Mouse (Mus musculus) layer of hippocampus, adult 9-11 months (tissue): Measurements from ENCODE around the gene Ceacam19.
"Not testable (repeated sequence)": the region's sequence is repeated elsewhere in the genome, so short reads cannot be mapped to it uniquely, and the experiment has no call there.

Source experiments
- DNase-seq: peaks from one replicate; pipeline ENCODE4 v3.0.0; 2022

The Ceacam19 gene

DNA sequence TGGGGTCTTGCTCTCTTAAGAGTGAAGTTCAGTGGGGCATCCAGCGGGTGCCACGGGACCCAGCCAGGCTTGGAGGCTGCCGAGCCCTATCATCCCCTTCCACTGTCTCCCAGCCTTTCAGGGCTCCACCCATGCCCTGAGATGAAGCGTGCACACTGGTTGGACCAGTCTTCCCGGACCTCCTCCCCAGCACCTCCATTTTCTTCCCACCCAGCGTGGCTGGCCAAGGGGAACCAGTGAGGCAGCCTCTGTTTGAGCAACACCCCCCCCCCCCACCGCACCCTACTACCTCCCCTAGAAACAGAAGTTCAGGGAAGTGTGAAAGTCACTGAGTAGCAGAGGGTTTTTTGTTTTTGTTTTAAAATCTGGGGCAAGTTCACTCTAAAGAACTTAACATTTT lies at the start of gene Ceacam19:
Gene Ceacam19 (minus strand): TSS at position 117 of the 400 bp plus-strand sequence.
- DNase-seq = no peak

DNA sequence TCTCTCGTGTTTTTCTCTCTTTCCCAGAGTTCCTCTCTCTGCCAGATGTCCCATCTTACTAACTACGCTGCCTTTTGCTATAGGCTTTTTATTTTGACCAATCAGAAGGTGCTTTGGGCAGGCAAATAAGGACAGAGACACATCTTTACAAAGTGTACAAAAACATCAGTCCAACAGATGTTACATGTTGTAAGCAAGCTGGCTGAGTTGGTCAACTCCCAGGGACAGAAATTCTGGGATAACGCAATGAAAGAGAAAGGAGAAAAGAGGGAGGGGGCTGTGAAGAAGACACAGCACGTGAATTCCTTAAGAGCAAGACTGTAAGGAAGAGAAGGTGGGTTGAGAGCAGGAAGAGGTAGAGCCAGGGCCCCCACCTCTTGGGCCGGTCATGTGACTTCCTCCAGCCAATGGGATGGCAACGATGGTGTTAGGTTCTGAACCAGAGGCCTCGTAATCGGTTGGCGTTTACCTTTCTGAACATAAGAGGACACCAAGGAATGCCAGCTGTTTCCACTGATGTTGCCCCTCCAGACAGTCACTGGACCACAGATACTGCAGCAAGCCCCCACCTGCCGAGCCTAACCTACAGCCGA lies 49.6 kb upstream of the Ceacam19 start:
- DNase-seq = no peak

DNA sequence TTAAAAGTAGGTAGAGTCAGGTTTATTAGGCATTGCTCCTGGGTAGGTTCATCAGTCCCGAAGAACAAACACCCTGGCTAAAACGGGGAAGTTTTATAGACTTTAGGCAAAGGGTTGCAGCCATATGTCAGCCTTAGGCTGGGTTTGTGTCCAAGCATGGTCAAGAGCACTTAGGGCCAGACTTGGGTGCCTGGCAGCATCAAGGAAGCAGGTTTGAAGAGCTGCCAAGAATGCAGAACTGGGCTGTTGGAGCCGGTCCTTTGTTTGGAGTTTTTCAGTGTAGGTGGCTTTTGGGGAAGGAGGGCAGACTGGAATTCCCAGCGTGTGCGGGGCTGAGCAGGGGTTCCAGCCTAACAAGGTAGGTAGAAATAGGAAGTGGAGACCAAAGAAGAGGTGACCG lies 48.2 kb upstream of the Ceacam19 start:
- DNase-seq = no peak

DNA sequence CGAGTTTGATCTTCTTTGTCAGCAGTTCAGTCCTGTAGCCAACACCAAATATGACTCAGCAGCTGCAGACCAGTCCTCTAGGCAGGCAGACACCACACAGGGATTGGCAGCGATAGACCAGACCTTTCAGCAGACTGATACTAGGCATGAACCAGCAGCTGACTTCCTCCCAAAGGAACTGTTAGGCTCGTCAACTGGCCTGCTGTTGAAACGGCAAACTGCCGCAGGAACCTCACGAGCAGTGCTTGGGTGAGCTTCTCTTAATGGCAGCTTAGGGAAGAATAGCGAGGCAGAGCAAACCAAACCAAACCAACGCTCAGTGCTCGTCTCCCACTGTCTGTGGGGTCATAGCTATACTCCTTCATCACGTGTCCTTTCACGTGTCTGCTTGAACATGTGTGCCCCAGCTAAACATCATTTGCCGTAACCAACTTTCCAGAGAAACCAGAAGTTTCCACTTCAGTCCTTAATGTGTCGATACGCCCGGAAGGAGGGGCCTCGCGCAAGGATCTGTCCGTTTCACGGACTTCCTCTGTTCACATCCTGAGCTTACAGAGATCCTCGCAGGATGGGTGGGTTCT lies 47.5 kb upstream of the Ceacam19 start:
- DNase-seq = no peak

DNA sequence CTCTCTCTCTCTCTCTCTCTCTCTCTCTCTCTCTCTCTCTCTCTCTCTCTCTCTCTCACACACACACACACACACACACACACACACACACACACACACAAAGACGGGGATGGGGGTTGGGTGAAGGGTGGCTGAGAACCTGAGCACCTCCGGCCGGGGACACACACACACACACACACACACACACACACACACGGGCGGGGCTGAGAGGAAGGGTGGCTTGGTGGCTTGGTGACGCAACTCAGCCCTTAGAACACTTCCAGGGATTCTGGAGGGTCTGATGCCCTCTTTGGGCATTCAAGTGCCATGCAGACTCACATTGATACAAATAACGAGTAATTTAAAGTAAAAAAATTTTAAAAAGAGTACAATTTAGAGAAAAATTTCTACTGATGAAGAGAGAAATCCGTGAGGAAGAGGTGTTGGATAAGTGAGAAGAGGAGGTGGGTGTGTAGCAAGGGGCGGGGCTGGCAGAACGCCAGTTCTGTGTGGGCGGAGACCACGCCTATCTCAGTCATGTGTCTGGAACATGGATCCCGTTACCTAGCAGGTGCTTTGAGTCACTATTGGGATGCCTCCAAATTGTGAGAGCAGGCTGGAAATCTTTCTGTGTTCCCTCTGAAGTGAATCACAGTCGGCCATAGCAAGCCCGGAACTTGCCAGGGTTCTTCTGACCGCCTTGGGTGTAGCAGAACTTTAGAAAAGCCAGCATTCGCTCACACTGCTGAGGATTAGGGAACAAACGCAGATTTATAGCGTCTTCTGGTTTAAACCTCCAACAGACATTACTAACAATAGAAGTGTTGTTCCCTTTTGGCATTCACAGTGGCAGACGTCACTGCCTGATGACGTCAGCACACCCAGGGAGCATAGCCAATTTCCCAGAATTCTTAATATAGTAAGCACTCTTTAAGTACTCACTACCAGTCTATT lies 45.4 kb upstream of the Ceacam19 start:
- DNase-seq = peak; percentile 91

DNA sequence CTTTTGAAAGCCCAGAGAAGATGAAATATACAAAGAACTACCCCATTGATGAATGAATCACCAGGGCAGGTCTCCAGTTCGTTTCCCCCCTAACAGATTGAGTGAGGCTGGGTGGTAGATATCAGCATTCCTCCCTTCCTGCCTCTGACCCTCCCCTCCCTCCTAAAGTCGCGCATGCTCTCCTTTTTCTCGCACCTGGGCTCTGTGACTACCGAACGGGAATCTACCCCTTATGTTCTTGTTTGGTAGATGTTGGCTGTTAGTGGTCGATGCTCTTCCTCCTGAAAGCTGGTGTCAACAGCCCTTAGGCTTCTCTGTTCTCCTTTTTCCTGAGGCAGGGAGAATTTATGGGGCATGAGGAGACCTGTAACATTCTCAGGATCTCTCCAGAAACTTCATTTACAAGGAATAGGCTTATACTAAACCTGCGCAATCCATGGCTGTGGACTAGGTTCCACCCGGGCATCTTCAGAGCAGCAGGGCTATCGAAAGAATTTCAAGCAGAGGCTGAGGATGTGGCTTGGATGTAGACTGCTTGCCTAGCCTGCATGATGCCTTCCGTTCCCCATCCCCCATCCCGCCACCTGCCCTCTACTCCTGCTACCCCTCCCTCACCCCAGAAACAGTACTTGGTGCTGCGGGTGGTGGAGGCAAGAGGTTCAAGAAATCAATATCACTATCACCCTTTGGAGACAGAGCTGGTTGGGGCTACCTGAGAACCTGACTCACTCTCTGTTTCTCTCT lies 44.5 kb upstream of the Ceacam19 start:
- DNase-seq = no peak

DNA sequence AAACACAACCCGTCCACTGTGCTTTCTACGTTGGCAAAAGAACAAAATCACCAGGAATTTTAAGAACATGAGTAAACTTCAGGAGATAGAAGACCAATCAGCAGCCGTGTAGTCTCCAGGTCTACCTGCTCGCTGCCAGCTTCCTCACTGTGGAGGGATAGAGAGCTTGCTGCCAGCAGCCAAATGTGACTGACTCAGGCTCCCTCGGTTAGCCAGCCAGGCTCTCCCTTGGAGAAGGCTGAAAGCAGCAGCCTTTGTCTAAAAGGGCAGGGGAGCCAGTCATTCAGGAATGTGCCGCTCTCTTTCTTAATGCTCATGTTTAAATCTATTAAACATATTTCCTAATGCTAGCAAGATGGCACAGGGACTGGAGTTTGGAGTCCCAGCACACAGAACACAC lies 42.7 kb upstream of the Ceacam19 start:
- not testable (repeated sequence) for DNase-seq

DNA sequence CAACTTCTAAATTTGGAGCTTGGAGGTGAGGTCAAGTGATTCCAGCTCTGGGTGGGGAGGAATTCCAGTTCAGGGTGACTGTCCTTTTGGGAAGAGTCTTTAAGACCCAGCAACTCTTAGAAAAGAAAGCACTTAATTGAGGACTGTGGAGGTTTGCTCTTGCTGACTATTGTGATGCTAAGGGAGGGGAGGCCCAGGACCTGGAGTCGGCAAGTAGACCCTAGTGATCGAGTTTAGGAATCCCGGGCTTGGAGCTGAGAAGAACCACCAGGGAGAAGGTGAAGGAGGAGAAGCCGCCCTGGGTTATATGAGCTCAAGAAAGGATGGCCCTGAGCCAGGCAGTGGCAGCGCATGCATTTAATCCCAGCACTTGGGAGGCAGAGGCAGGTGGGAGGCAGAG lies 40.7 kb upstream of the Ceacam19 start:
- no peak for DNase-seq

DNA sequence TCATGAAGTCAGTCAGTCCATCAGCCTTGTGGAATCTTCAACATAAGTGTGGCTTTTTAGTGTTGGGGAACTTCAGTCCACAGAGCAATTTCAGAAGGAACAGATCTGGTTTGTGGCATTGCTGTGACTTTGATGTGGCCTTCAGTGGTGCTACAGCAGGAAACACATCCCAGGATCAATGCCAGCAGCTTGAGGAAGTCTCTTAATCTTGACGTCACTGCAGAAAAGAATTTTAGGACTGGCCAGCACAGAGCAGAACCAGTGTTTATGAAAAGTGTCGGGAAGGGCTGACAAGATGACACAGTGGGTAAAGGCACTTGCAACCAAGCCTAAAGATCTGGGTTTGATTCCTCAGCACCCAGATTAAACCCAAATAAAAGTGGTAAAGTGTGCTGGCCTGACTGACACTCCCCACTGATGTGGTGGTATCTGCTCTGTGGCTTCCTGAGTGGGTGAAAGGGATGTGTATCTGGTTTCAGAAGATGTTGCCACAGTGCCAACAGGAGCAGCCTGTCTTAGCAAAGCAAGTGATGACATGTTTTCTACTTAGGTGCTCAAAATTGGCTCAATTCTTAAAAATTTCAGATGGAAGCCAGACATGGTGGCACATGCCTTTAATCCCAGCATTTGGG lies 39.2 kb upstream of the Ceacam19 start:
- DNase-seq = no peak

DNA sequence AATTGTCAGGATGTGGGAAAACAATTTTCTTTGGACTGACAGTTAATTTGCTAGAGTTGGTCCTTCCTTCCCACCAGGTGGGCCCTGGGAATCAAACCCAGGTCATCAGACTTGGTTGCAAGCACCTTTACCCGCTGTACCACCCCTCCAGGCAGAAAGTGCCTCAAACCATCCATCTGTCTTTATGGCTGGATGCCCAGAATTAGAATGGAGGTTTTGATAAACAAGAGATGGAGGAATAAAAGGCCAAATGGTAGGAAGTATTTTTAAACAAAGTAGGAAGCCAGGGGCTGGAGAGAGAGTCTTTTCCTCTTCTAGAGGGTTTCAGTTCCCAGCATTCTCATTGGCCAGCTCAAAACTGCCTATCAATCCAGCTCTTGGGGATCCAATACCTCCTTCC lies 37.6 kb upstream of the Ceacam19 start:
- DNase-seq = no peak

DNA sequence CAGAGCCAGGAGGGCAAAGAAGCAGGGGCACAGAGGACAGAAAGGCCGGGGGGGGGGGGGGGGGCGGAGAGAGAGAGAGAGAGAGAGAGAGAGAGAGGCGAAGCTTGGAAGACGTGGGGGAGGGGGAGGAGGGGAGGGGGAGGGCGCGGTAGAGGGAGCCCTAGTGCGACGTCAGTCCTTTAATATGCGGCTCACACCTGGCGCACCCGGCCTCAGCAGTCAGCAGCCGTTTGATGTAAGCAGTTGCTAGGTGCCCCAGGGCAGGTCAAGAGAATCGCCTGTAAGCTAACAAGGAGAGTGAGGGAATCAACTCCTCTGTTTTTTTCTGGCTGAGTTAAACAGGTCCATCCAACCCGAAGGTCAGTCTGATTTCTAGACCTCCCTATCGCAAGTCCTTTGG lies 36.0 kb upstream of the Ceacam19 start:
- no peak for DNase-seq

DNA sequence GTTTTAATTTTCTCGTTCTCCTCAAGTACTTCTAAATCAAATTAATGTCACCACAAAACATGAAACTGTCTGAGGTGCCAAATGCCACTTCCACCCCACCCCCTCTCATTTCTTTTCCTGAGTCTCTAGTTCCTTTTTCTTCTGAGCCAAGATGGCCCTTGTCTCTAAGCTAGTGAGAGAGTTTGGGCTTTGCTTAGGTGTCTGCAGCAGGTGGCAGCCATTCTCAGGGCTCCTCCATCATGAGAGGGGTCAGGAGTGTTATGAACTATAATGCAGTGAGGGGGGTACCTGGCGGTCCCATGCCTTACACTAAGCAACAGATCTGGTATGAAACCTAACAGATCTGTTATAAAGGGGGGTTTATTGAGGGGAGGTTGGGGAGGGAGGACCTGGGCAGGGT lies 35.6 kb upstream of the Ceacam19 start:
- no peak for DNase-seq

DNA sequence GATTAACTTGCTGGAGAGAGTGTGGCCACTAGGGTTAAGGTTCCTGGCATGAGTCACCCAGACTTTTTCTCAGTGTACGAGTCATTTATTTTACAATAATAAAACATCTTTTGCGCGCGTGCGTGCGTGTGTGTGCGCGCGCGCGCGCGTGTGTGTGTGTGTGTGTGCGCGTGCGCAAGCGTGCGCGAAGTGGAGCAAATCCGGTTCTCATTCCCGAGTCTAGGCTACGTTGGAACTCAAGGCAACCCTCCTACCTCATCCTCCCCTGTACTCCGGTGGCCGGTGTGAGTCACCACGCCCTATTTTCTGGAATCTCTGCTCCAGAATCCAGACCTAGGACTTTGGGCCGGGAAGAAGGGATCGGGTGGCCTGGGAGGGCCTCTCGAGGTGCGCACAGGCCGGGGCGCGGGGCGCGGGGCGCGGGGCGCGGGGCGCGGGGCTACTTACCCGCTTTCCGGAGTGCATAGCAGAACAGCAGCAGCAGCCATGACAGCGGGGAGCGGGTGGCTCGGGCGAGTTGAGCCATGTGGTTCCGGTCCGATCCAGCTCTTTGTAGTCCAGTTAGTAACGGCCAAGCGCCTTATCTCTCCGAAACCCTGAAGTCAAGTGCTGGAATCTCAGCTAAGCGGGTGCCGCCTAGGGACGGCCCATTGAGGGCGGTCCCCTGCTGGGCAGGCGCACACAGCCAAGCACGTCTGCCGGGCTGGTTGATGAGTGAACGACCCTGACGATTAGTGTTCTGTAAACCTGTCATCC lies 32.9 kb upstream of the Ceacam19 start, which contains the start of gene Pvr:
Gene Pvr (minus strand): TSS at position 655 of the 756 bp plus-strand sequence.
- peak; percentile 82 for DNase-seq

DNA sequence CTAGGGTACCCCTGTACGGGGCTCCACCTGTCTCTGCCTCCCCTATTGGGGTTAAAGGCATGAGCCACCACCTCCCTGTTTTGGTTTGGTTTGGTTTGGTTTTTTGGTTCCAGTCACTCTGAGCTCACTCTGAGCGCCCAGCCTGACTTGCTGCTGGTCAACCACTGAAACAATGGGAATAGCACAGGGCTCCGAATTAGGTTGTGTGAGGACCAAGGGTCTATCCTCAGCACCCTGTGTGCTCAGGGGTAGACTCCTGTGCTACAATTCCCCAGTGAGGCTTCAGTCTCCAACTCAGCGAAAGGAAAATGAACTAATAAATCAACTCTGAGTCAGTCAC lies 32.4 kb upstream of the Ceacam19 start:
- DNase-seq = no peak

DNA sequence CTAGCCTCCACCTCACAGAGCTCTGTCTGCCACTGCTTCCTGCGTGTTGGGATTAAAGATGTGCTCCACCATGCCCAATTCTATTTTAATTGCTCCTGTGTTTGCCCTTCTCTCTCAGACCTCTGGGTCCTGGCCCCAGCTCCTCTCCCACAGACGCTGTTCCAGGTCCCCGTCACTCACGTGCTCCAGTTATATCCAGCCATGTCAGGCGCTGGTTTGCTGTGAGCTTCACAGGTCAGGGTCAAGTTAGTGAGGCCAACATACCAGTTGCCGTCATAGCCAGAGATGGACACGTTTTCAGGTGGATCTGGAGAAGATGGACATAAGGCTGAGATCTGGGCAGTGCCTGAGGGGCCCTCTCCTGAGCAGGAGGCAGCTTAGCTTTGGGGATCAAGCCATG lies 26.8 kb upstream of the Ceacam19 start:
- DNase-seq = no peak

DNA sequence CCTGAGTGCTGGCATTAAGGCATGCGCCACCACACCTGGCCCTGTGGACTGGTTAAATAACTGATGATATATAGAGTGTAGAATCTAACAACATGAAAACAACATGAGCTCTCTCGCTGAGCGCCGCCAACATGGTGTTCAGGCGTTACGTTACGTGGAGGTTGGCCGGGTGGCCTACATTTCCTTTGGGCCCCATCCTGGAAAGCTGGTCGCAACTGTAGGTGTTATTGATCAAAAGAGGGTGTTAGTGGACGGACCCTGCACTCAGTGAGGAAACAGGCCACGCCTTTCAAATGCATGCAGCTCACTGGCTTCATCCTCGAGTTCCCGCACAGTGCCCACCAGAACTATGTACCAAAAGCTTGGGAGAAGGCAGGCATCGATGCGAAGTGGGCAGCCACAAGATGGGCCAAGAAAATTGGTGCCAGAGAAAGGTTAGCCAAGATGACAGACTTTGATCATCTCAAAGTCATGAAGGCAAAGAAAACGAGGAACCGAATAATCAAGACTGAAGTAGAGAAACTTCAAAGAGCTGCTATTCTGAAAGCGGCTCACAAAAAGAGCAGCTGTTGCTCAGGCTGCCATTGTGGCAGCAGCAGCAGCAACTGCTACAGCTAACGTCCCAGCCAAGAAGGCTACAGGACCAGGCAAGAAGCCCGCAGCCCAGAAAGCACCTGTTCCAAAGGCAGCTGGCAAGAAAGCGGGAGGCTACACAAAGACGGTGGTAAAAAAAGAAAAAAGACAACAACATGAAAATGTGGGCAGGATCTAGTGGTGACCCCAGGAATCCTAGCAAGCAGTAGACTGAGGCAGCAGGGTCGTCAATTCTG lies 24.1 kb upstream of the Ceacam19 start:
- no peak for DNase-seq

DNA sequence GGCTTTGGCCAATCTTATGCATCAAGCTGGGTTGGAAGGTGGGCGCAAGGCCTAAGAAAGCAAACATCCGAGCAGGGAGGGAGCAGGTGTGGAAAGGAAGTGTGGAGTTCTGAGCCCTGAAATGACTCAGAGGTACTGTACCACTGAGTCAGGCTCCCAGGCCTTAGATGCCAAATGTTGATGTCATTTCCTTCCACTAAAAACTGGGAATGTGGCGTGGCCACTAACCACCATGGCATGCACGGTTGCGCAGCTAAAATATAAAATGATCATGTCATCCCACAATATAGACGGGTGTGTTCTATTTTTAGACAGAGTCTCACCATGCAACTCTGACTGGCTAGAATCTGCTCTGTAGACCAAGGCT lies 23.5 kb upstream of the Ceacam19 start:
- DNase-seq = no peak

DNA sequence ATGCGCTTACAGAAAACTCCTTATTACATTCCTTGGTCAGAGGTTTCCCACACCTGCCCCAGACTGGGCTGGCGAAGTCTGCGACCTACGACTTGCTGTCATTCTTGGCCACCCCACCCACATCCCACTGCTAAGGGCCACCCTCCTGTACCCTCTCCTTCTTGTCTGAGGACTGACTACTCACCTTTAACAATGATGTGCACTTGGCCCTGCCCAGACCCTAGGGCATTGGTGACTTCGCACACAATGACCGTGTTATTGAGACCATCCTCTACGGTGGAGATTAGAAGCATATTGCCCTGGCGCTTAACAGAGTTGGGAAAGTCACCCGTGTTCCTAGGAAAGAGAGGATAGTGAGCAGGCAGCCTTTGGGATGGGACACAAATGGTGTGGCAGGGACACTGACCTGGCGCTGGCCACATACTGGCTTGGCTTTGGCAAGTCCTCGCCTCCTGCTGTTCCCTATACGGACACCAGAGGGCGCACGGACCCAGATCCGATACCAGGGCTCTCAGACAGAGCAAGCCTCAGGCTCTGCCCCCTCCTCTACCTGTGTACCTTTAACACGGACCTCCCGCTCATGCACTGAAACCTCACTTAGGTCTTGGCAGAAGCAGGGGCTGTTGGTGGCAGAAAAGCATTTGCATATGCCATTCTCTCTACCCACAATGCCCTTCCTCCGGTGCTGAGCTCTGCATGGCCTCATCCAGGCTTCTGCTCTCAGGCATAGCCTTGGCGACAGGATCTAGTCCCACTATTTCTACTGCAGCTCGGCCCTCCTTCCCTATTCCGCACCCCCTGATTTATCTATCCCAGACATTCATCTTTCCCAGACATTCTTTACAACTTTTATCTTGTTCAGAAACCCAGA lies 22.9 kb upstream of the Ceacam19 start:
- DNase-seq = peak; percentile 53

DNA sequence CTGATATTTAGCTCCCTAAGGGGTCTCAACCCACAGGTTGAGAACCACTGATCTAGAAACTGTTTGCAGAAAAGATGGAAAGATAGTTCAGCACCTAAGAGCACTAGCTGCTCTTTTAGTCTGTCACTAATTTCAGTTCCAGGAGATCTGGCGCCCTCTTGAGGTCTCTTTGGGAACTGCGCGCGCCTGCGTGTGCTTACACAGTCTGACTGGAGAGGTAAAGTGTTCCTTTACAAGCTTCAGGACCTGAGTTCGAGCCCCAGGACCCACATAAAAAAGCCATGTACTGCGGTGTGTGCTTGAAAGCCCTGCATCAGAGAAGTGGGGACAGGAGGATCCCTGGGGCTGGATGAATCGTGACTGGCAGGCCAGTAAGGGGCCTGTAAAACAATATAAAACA lies 2.1 kb upstream of the Ceacam19 start:
- no peak for DNase-seq

DNA sequence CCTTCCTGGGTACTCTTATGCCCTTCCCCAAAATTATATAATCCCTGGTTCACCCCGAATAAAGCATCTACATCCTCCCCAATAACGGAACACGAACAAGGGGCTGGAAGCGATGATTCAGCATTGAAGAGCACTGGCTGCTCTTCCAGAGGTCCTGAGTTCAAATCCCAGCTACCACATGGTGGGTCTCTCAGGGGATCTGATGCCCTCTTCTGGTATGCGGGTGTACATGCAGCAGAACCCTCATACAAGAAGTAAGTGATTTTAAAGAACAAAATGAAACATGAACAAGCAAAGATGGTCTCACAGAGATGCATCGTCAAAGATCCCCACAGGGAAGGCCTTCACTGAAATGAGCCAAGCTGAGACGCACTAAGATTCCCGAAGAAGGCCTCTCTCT lies 7.0 kb downstream of the Ceacam19 start:
- DNase-seq = no peak
